Mouse (Mus musculus) E14TG2a.4 (cell line): ENCODE measurements around the gene Abhd17a.

Experiments
- H3K27me3 ChIP-seq: 2 replicates; pipeline ENCODE4 v1.6.1; 2014; ENCODE audit warnings: low read length, control low read depth; ENCODE audit not compliant: insufficient read depth
- H3K36me3 ChIP-seq: 2 replicates; pipeline ENCODE4 v1.6.1; 2014; ENCODE audit warnings: low read length, control low read depth; ENCODE audit not compliant: insufficient read depth
- H3K4me1 ChIP-seq: replicated peaks from 2 replicates; pipeline ENCODE4 v1.6.1; 2014; ENCODE audit warnings: low read depth, low read length, control low read depth
- H3K4me3 ChIP-seq: replicated peaks from 2 replicates; pipeline ENCODE4 v1.5.1; 2014; ENCODE audit warnings: mild to moderate bottlenecking, low read length
- H3K9me3 ChIP-seq: 2 replicates; pipeline ENCODE4 v1.6.1; 2014; ENCODE audit warnings: low read length, control low read depth
- CTCF ChIP-seq: conservative IDR thresholded peaks from 2 replicates; pipeline ENCODE4 v1.5.1; 2014; ENCODE audit warnings: low read length
- NANOG ChIP-seq: IDR thresholded peaks from 2 replicates; pipeline ENCODE4 v1.6.1; 2014; ENCODE audit warnings: borderline replicate concordance, low read length, mixed read lengths
- POU5F1 ChIP-seq: IDR thresholded peaks from 2 replicates; pipeline ENCODE4 v1.6.1; 2014; ENCODE audit warnings: low read length, borderline replicate concordance

Gene Abhd17a

GRCm38 (mm10) chr10:80568876-80569275 is 21.3 kb downstream of the Abhd17a start:
- Histone ChIP-seq H3K36me3 (peaks cover 54% of the 10 kb centered on the region), H3K27me3 (no peaks in the 10 kb centered on the region), H3K4me3 (peak overlapping the region; percentile 72), H3K4me1 (peaks cover 97% of the 10 kb centered on the region), H3K9me3 (no peaks in the 10 kb centered on the region)
- no peak for TF ChIP-seq CTCF
- no peak for TF ChIP-seq POU5F1
- TF ChIP-seq NANOG = no peak

GRCm38 (mm10) chr10:80566375-80567092 is 23.6 kb downstream of the Abhd17a start:
- no peaks in the 10 kb centered on the region for H3K9me3 ChIP-seq
- H3K4me3 ChIP-seq = peak overlapping the region; percentile 46
- H3K27me3 ChIP-seq = no peaks in the 10 kb centered on the region
- peaks cover 45% of the 10 kb centered on the region for H3K36me3 ChIP-seq
- TF ChIP-seq CTCF = peak; percentile 90
- TF ChIP-seq NANOG = no peak
- H3K4me1 ChIP-seq = peaks cover 84% of the 10 kb centered on the region

- Histone ChIP-seq H3K9me3 (no peaks in the 10 kb centered on the region), H3K27me3 (no peaks in the 10 kb centered on the region), H3K4me3 (peak within 1 kb of the TSS; percentile 100), H3K4me1 (peaks cover 75% of the 10 kb centered on the region), H3K36me3 (peaks cover 46% of the 10 kb centered on the region)
- peak; percentile 73 for TF ChIP-seq CTCF
- no peak for TF ChIP-seq NANOG
Observed at GRCm38 (mm10) chr10:80561116-80561944, 28.8 kb downstream of the Abhd17a start, which contains the start of gene Rexo1. TSS of gene Rexo1 (minus strand) at chr10:80561560.

- no peaks in the 10 kb centered on the region for H3K27me3 ChIP-seq
- TF ChIP-seq POU5F1 = no peak
- no peak for TF ChIP-seq CTCF
- no peak for TF ChIP-seq NANOG
- no peaks in the 10 kb centered on the region for H3K9me3 ChIP-seq
Observed at GRCm38 (mm10) chr10:80560621-80561020, 29.5 kb downstream of the Abhd17a start.

GRCm38 (mm10) chr10:80559431-80559830 is 30.7 kb downstream of the Abhd17a start:
- H3K4me1 ChIP-seq = peaks cover 67% of the 10 kb centered on the region
- no peak overlapping the region for H3K4me3 ChIP-seq
- H3K9me3 ChIP-seq = no peaks in the 10 kb centered on the region
- H3K36me3 ChIP-seq = peaks cover 39% of the 10 kb centered on the region
- TF ChIP-seq POU5F1 = no peak
- TF ChIP-seq CTCF = no peak
- TF ChIP-seq NANOG = no peak
- no peaks in the 10 kb centered on the region for H3K27me3 ChIP-seq

More at GRCm38 (mm10) chr10:80560621-80561020, 29.5 kb downstream of the Abhd17a start:
- peaks cover 69% of the 10 kb centered on the region for H3K4me1 ChIP-seq
- H3K36me3 ChIP-seq = peaks cover 41% of the 10 kb centered on the region
- peak overlapping the region; percentile 100 for H3K4me3 ChIP-seq

- Histone ChIP-seq H3K9me3 (no peaks in the 10 kb centered on the region), H3K36me3 (peaks cover 47% of the 10 kb centered on the region), H3K4me3 (peak overlapping the region; percentile 20; the same call in 1 of the 2 replicates), H3K27me3 (no peaks in the 10 kb centered on the region), H3K4me1 (peaks cover 78% of the 10 kb centered on the region)
- no peak for TF ChIP-seq NANOG
- peak; percentile 75 for TF ChIP-seq CTCF
Observed at GRCm38 (mm10) chr10:80557346-80557965, 32.7 kb downstream of the Abhd17a start.

- Histone ChIP-seq H3K9me3 (no peaks in the 10 kb centered on the region), H3K27me3 (no peaks in the 10 kb centered on the region), H3K4me3 (no peak overlapping the region), H3K4me1 (peaks cover 83% of the 10 kb centered on the region), H3K36me3 (peaks cover 63% of the 10 kb centered on the region)
- TF ChIP-seq POU5F1 (no peak), NANOG (no peak), CTCF (no peak)
Observed at GRCm38 (mm10) chr10:80553997-80554396, 36.1 kb downstream of the Abhd17a start.

- Histone ChIP-seq H3K4me1 (peaks cover 83% of the 10 kb centered on the region), H3K4me3 (no peak overlapping the region), H3K9me3 (no peaks in the 10 kb centered on the region), H3K27me3 (no peaks in the 10 kb centered on the region), H3K36me3 (peaks cover 67% of the 10 kb centered on the region)
- no peak for TF ChIP-seq NANOG
- TF ChIP-seq POU5F1 = no peak
- no peak for TF ChIP-seq CTCF
Observed at GRCm38 (mm10) chr10:80553575-80553974, 36.6 kb downstream of the Abhd17a start.
